Mouse (Mus musculus): Measurements from ENCODE around the gene Olfr464. TPM values are rescaled to one million over a fixed set of nuclear protein-coding genes. Genes with fewer than 3 reads are reported as not detected.
A peak's percentile ranks its signal among the peaks of the same experiment; 100 is the strongest.

Gene Olfr464
- polyA plus RNA-seq, 1 experiment from 2014 or later: not detected

DNA sequence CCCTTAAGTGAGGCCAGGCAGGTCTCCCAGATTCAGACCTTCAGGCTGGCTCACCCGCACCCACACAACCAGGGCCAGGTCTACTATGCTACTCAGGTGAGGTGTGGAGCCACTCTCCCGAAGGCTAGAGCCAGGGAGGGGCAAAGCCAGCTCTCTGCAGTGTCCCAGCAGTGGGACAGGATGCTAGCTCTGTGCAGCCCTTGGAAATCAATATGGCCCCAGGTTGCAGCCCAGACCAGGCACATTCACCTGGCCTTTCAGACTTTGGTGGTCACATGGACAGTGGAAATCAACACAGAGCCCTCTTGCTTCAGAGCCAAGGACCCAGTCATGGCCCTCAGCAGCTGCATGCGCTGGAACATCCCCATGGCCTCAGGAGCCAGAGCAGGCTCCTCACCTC lies 16.4 kb downstream of the Olfr464 start:
- no peak overlapping the region for H3K4me2 ChIP-seq (ENCODE audit: low read depth, low read length)

DNA sequence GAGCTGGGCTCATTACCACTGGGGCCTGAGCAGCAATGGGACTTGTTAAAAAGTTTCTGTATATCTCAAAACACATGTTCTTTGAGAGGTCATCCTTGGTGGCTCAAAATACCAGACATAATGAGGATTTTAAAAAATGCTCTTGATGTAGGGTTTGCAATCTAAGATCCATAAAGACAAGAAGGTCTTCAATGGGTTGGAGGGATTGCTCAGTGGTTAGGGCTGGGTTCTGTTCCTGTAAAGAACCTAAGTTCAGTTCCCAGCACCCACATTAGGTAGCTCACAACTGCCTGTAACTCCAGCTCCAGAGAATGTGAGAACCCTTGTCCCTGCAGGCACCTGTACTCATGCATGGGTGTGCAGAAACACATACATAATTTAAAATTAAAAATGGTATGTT lies 23.5 kb downstream of the Olfr464 start, which contains the start of gene Olfr463:
Olfr463 (minus strand) TSS at position 101 of the 400 bp plus-strand sequence.
- Histone ChIP-seq H3K4me2 (ENCODE audit: low read depth, low read length) (no peak within 1 kb of the TSS), H3K27ac (ENCODE audit: low read depth) (no peak within 1 kb of the TSS), H3K9ac (replicated peaks) (no peak within 1 kb of the TSS), H3K9me3 (ENCODE audit: low read length) (no peaks in the 10 kb centered on the region), H3K36me3 (replicated peaks; ENCODE audit: insufficient read depth, low read length) (no peaks in the 10 kb centered on the region), H3K27me3 (ENCODE audit: insufficient read depth, low read length) (no peaks in the 10 kb centered on the region), H3K4me1 (ENCODE audit: insufficient read depth) (no peaks in the 10 kb centered on the region), H3K4me3 (ENCODE audit: low read depth, low read length) (no peak within 1 kb of the TSS)
- no peak for DNase-seq
- TF ChIP-seq CTCF (IDR thresholded peaks at IDR 0.05; ENCODE audit: low read depth): no peak
- TF ChIP-seq EP300 (IDR thresholded peaks at IDR 0.05; ENCODE audit: low read depth): no peak
- no peak for ATAC-seq

More for the DNA sequence above, 16.4 kb downstream of the Olfr464 start:
- Histone ChIP-seq H3K36me3 (replicated peaks; ENCODE audit: insufficient read depth, low read length) (no peaks in the 10 kb centered on the region), H3K9ac (replicated peaks) (no peak overlapping the region), H3K27me3 (ENCODE audit: insufficient read depth, low read length) (no peaks in the 10 kb centered on the region), H3K4me1 (ENCODE audit: insufficient read depth) (no peaks in the 10 kb centered on the region), H3K9me3 (ENCODE audit: low read length) (no peaks in the 10 kb centered on the region), H3K4me3 (ENCODE audit: low read depth, low read length) (no peak overlapping the region), H3K27ac (ENCODE audit: low read depth) (no peak overlapping the region)
- DNase-seq: no peak
- no peak for ATAC-seq
- WGBS (ENCODE audit: insufficient replicate concordance): 64% methylated on average over 3 of the region's 3 CpGs
- TF ChIP-seq CTCF (IDR thresholded peaks at IDR 0.05; ENCODE audit: low read depth) (no peak), EP300 (IDR thresholded peaks at IDR 0.05; ENCODE audit: low read depth) (no peak)

DNA sequence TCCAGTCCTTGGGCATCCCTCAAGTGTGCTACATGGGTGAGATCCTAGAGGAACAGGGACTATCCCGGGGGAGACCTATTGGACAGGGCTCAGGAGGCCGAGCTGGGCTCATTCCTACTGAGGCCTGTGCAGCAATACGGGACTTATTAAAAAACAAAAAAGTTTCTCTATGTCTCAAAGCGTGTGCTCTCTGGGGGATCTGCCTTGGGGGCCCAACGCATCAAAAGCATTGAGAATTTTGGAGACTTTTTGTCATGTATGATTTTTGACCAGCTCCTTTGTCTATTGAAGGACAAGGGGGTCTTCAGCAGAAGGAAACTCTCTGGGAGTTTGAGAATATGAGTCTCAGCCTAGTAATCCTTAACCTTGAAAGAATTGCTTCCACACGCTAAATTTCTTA lies 28.6 kb downstream of the Olfr464 start, which contains the start of gene Olfr462:
Olfr462 (minus strand) TSS at position 101 of the 400 bp plus-strand sequence.
- Histone ChIP-seq H3K4me3 (ENCODE audit: low read depth, low read length) (no peak within 1 kb of the TSS), H3K4me2 (ENCODE audit: low read depth, low read length) (no peak within 1 kb of the TSS), H3K27ac (ENCODE audit: low read depth) (no peak within 1 kb of the TSS), H3K36me3 (replicated peaks; ENCODE audit: insufficient read depth, low read length) (no peaks in the 10 kb centered on the region), H3K9me3 (ENCODE audit: low read length) (no peaks in the 10 kb centered on the region), H3K4me1 (ENCODE audit: insufficient read depth) (no peaks in the 10 kb centered on the region), H3K27me3 (ENCODE audit: insufficient read depth, low read length) (no peaks in the 10 kb centered on the region), H3K9ac (replicated peaks) (no peak within 1 kb of the TSS)
- no peak for ATAC-seq
- WGBS (ENCODE audit: insufficient replicate concordance): 77% methylated on average over 6 of the region's 6 CpGs
- TF ChIP-seq EP300 (IDR thresholded peaks at IDR 0.05; ENCODE audit: low read depth): no peak
- no peak for TF ChIP-seq CTCF (IDR thresholded peaks at IDR 0.05; ENCODE audit: low read depth)
- DNase-seq: no peak

DNA sequence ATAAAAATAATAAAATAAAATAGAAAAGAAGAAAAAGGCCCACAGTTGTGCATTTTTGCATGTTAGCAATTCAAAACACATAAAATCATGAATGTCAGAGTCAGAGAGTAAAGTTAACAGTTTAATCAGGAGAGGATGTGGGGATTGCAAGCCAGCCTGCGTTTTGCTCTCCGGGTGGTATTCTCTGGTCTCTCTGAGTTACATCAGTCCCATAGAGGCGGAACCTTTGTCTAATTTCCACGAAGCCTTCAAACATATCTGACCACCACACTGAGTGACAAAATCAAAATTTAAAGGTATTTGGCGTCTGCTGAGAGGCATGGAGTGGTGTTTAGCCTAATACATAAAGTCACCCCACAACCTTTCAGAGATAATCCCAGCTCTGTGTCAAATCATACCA lies 35.9 kb downstream of the Olfr464 start:
- Histone ChIP-seq H3K4me1 (ENCODE audit: insufficient read depth) (no peaks in the 10 kb centered on the region), H3K27ac (ENCODE audit: low read depth) (no peak overlapping the region), H3K9ac (replicated peaks) (no peak overlapping the region), H3K4me2 (ENCODE audit: low read depth, low read length) (no peak overlapping the region), H3K4me3 (ENCODE audit: low read depth, low read length) (no peak overlapping the region), H3K36me3 (replicated peaks; ENCODE audit: insufficient read depth, low read length) (no peaks in the 10 kb centered on the region), H3K9me3 (ENCODE audit: low read length) (no peaks in the 10 kb centered on the region), H3K27me3 (ENCODE audit: insufficient read depth, low read length) (no peaks in the 10 kb centered on the region)
- WGBS (ENCODE audit: insufficient replicate concordance): 66% methylated on average over 5 of the region's 5 CpGs
- DNase-seq (no peak), ATAC-seq (no peak)
- no peak for TF ChIP-seq EP300 (IDR thresholded peaks at IDR 0.05; ENCODE audit: low read depth)
- TF ChIP-seq CTCF (IDR thresholded peaks at IDR 0.05; ENCODE audit: low read depth): no peak

DNA sequence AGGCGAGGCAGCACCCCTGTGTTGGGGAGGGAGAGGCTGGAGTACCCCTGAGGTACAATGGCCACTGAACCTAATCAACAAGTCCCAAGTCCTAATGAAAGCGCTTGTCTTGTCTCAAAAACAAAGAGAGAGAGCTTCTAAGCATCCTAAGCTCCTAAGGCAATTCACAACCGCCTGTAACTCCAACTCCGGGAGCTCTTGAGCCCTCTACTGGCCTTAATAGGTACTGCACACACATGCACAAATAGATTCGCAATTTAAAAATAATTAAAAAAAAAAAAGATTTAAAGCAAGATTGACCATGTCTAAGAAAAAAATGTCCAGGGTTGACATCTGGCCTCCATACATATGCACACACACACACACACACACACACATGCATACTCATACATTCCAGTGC lies 37.3 kb downstream of the Olfr464 start:
- Histone ChIP-seq H3K27me3 (ENCODE audit: insufficient read depth, low read length) (no peaks in the 10 kb centered on the region), H3K9ac (replicated peaks) (no peak overlapping the region), H3K27ac (ENCODE audit: low read depth) (no peak overlapping the region), H3K4me3 (ENCODE audit: low read depth, low read length) (no peak overlapping the region), H3K4me1 (ENCODE audit: insufficient read depth) (no peaks in the 10 kb centered on the region), H3K9me3 (ENCODE audit: low read length) (no peaks in the 10 kb centered on the region), H3K36me3 (replicated peaks; ENCODE audit: insufficient read depth, low read length) (no peaks in the 10 kb centered on the region), H3K4me2 (ENCODE audit: low read depth, low read length) (no peak overlapping the region)
- ATAC-seq (no peak), DNase-seq (no peak)
- TF ChIP-seq EP300 (IDR thresholded peaks at IDR 0.05; ENCODE audit: low read depth) (no peak), CTCF (IDR thresholded peaks at IDR 0.05; ENCODE audit: low read depth) (peak; percentile 66)
- WGBS (ENCODE audit: insufficient replicate concordance): 33% methylated on average over 5 of the region's 5 CpGs

DNA sequence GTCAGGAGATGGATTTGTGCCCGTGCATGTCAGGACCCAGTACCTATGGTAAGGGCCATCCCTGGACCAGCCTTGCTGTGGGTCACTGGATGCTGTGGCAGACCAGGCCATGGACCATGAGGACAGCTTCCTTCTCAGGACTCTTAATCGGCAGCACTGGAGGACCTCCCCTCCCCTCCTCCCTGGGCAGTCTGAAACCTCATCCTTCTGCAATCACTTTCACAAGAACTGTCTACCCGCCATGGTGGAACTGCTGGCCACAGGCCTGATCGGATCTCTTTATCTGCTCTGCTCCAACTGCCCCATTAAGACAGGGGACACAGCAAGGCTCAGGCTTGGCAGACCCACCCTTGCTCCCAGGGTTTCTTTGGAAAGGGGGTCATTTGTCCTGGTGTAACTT lies 39.1 kb downstream of the Olfr464 start:
- TF ChIP-seq CTCF (IDR thresholded peaks at IDR 0.05; ENCODE audit: low read depth): no peak
- TF ChIP-seq EP300 (IDR thresholded peaks at IDR 0.05; ENCODE audit: low read depth): no peak

DNA sequence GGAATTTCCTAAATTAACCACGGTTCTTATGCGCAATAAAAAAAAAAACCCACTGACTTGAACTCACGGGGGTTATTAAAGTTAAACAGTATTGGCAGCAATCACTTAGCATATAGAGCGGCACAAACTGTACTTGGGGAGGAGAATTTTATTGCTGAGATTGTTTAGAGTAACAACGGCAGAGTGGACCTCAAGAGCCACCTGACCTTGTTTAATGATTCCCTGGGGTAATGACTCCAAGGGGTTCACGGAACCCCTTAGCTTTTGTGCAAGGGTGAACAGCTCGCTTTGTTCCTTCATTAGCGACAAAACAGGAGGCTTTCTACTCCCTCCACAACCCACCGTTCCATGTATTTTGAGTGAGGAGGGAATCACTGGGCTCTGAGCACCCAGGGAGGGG lies 40.9 kb downstream of the Olfr464 start:
- DNase-seq (no peak), ATAC-seq (no peak)
- no peaks in the 10 kb centered on the region for H3K27me3 ChIP-seq (ENCODE audit: insufficient read depth, low read length)
- H3K9ac ChIP-seq (replicated peaks): no peak overlapping the region
- H3K4me2 ChIP-seq (ENCODE audit: low read depth, low read length): no peak overlapping the region
- no peak overlapping the region for H3K27ac ChIP-seq (ENCODE audit: low read depth)
- no peaks in the 10 kb centered on the region for H3K9me3 ChIP-seq (ENCODE audit: low read length)
- H3K4me3 ChIP-seq (ENCODE audit: low read depth, low read length): no peak overlapping the region
- no peaks in the 10 kb centered on the region for H3K4me1 ChIP-seq (ENCODE audit: insufficient read depth)
- H3K36me3 ChIP-seq (replicated peaks; ENCODE audit: insufficient read depth, low read length): no peaks in the 10 kb centered on the region
- WGBS (ENCODE audit: insufficient replicate concordance): 75% methylated on average over 9 of the region's 9 CpGs
- no peak for TF ChIP-seq CTCF (IDR thresholded peaks at IDR 0.05; ENCODE audit: low read depth)
- no peak for TF ChIP-seq EP300 (IDR thresholded peaks at IDR 0.05; ENCODE audit: low read depth)

More for the DNA sequence above, 39.1 kb downstream of the Olfr464 start:
- Histone ChIP-seq H3K4me1 (ENCODE audit: insufficient read depth) (no peaks in the 10 kb centered on the region), H3K9ac (replicated peaks) (no peak overlapping the region), H3K4me2 (ENCODE audit: low read depth, low read length) (no peak overlapping the region), H3K4me3 (ENCODE audit: low read depth, low read length) (no peak overlapping the region), H3K27me3 (ENCODE audit: insufficient read depth, low read length) (no peaks in the 10 kb centered on the region), H3K9me3 (ENCODE audit: low read length) (no peaks in the 10 kb centered on the region), H3K36me3 (replicated peaks; ENCODE audit: insufficient read depth, low read length) (no peaks in the 10 kb centered on the region), H3K27ac (ENCODE audit: low read depth) (no peak overlapping the region)
- WGBS (ENCODE audit: insufficient replicate concordance): 45% methylated on average over 4 of the region's 4 CpGs
- DNase-seq (no peak), ATAC-seq (no peak)

Data from liver, postnatal 0 days (tissue).